Mouse (Mus musculus) forebrain, embryonic 10.5 days (tissue): ENCODE measurements around the gene Slc35f1. TPM values are rescaled to one million over a fixed set of nuclear protein-coding genes. Genes with fewer than 3 reads are reported as not detected.

ENCODE experiments used
- DNase-seq: peaks from one replicate; pipeline ENCODE4 v3.0.0-alpha.2; 2017; ENCODE audit warnings: low spot score; ENCODE audit errors: extremely low spot score
- H3K27ac ChIP-seq: fragments of 300-500 bp; sonication (generic); 2 replicates; pipeline ENCODE4 v1.5.1; 2016; ENCODE audit warnings: mild to moderate bottlenecking
- H3K27me3 ChIP-seq: fragments of 300-500 bp; sonication (generic); 2 replicates; pipeline ENCODE4 v1.6.1; 2016; ENCODE audit warnings: mild to moderate bottlenecking; ENCODE audit not compliant: poor library complexity, severe bottlenecking
- H3K36me3 ChIP-seq: fragments of 300-500 bp; sonication (generic); replicated peaks from 2 replicates; pipeline ENCODE4 v1.6.1; 2016; ENCODE audit warnings: mild to moderate bottlenecking, moderate library complexity
- H3K4me1 ChIP-seq: fragments of 300-500 bp; sonication (generic); 2 replicates; pipeline ENCODE4 v1.6.1; 2016
- H3K4me3 ChIP-seq: fragments of 300-500 bp; sonication (generic); 2 replicates; pipeline ENCODE4 v1.5.1; 2016; ENCODE audit warnings: mild to moderate bottlenecking, moderate library complexity
- H3K9me3 ChIP-seq: fragments of 300-500 bp; sonication (generic); 2 replicates; pipeline ENCODE4 v1.6.1; 2016; ENCODE audit warnings: mild to moderate bottlenecking, moderate library complexity
- WGBS: fragments of 180-500 bp; shearing (Covaris S2); methylation state at CpG from one replicate; pipeline ENCODE4 v1.1.7; 2016; 5-methylcytosine and 5-hydroxymethylcytosine counted together
- polyA plus RNA-seq: library from polyadenylated mRNA; unstranded; fragments of >200 nt; fragmentation: Nextera tagmentation; extraction: Ambion mirVana; gene quantifications from 2 replicates; pipeline ENCODE4 v1.2.1, GENCODE M21; 2016

Gene Slc35f1
- polyA plus RNA-seq, 1 experiment from 2014 or later: 11.6 TPM

DNA sequence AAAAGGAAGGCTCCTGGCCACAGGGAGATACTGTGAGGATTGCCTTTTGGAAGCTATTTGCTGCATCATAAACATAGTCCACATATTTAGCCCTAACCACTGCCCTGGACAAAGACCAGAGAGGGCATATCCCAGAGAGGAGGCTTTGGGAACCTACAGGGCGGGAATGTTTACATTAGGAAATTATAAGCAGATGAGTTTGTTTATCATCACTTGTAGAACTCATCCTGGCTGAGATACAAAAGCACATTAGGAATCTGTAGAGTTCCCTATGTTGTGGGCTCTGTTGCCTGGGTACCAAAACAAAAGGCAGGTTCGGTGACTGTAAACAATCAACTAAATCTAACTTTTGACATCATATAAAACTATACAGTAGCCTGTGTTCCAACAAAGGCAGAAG, 467.4 kb downstream of the Slc35f1 start:
- no peaks in the 10 kb centered on the region for H3K9me3 ChIP-seq
- DNase-seq: no peak
- H3K27me3 ChIP-seq: no peaks in the 10 kb centered on the region
- H3K27ac ChIP-seq: no peak overlapping the region
- H3K4me3 ChIP-seq: no peak overlapping the region
- peaks cover 6% of the 10 kb centered on the region; the same call in 1 of the 2 replicates for H3K4me1 ChIP-seq
- no peaks in the 10 kb centered on the region for H3K36me3 ChIP-seq
- 83% methylated on average over 2 of the region's 2 CpGs for WGBS
